Mouse (Mus musculus): ENCODE measurements around the gene Mef2c. TPM values are rescaled to one million over a fixed set of nuclear protein-coding genes. Genes with fewer than 3 reads are reported as not detected.

Gene Mef2c
- polyA plus RNA-seq, 1 experiment, result 14.3 TPM

- Histone ChIP-seq H3K4me3 (ENCODE audit: insufficient read depth, low read depth, low read length) (no peak overlapping the region), H3K27ac (replicated peaks; ENCODE audit: low read depth, low read length) (no peak overlapping the region), H3K4me1 (ENCODE audit: control insufficient read depth, insufficient read depth, insufficient read length, low read length) (no peaks in the 10 kb centered on the region)
Measured at GRCm38 (mm10) chr13:83638735-83639134, 134.9 kb downstream of the Mef2c start.

DNA sequence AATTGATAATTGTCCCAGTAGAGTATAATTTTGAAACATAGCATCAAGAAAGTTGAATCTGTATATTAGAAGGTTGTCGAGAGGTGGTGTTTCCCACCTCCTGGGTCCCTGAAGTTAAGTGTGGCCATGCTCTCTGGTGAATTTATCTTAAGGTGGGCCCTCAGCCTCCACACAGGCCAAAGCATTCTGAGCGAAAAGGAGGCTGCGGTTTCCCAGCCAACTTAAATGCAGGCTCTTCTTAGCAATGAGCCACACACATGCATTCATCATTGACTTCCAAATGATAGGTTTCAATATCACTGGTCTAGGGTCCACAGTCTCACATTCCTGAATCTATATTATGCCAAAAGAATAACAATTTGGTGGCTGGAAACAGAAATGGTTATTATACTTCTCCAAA, 145.2 kb downstream of the Mef2c start:
- Histone ChIP-seq H3K4me1 (ENCODE audit: control insufficient read depth, insufficient read depth, insufficient read length, low read length) (peaks cover 6% of the 10 kb centered on the region), H3K4me3 (ENCODE audit: insufficient read depth, low read depth, low read length) (no peak overlapping the region), H3K27ac (replicated peaks; ENCODE audit: low read depth, low read length) (no peak overlapping the region)

DNA sequence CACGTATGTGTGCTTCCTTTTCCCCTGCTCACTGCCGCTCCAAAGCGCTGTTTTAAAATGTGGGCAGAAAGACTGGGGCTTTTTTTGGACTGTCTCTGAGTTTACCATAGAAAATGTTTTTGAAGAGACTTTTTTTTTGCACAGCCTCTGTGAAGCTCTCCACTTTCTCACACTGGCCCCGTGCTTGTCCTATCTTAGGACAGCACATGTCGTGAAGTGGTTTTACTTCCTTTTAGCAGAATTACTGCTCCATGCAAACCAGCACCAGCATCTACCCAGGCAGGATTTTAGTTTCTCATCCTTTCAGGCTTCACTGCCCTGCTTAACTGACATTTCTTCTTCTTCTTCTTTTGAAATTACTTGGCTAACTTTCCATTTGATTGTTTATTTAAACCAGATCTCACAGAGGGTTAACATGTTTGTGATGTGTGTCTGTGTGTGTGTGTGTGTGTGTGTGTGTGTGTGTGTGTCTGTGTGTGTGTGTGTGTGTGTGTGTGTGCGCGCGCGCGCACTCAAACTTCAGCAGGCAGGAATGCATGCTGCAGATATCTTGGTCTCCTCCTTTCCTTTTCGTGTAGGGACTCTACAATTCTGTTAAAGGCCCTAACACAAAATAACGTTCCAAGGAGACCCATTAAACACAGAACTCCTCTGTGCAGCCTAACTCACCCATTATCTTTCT, 146.1 kb downstream of the Mef2c start:
- Histone ChIP-seq H3K4me3 (ENCODE audit: insufficient read depth, low read depth, low read length) (no peak overlapping the region), H3K27ac (replicated peaks; ENCODE audit: low read depth, low read length) (no peak overlapping the region), H3K4me1 (ENCODE audit: control insufficient read depth, insufficient read depth, insufficient read length, low read length) (peaks cover 6% of the 10 kb centered on the region)

- H3K27ac ChIP-seq (replicated peaks; ENCODE audit: low read depth, low read length), result no peak overlapping the region
- H3K4me1 ChIP-seq (ENCODE audit: control insufficient read depth, insufficient read depth, insufficient read length, low read length), result peaks cover 6% of the 10 kb centered on the region
- H3K4me3 ChIP-seq (ENCODE audit: insufficient read depth, low read depth, low read length), result no peak overlapping the region
Measured at GRCm38 (mm10) chr13:83650807-83651206, 147.0 kb downstream of the Mef2c start.

GRCm38 (mm10) chr13:83651941-83652548, 148.2 kb downstream of the Mef2c start:
- peaks cover 6% of the 10 kb centered on the region for H3K4me1 ChIP-seq (ENCODE audit: control insufficient read depth, insufficient read depth, insufficient read length, low read length)
- no peak overlapping the region for H3K4me3 ChIP-seq (ENCODE audit: insufficient read depth, low read depth, low read length)
- peak overlapping the region; percentile 15 for H3K27ac ChIP-seq (replicated peaks; ENCODE audit: low read depth, low read length)

DNA sequence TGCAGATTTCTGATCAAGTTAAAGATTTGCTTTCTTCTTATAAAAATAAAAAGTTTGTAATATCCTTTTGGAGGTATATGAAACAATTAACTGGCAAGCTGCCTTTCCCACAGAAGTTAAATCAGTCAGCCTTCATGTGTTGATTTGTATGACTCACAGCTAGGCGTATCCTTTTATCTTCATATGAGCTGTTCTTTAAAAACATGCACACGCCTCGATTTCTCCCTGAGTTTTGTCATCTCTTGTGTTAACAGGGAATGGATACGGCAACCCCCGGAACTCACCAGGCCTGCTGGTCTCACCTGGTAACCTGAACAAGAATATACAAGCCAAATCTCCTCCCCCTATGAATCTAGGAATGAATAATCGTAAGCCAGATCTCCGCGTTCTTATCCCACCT, 148.7 kb downstream of the Mef2c start:
- no peak overlapping the region for H3K4me3 ChIP-seq (ENCODE audit: insufficient read depth, low read depth, low read length)
- H3K27ac ChIP-seq (replicated peaks; ENCODE audit: low read depth, low read length), result no peak overlapping the region
- H3K4me1 ChIP-seq (ENCODE audit: control insufficient read depth, insufficient read depth, insufficient read length, low read length), result peaks cover 6% of the 10 kb centered on the region

- H3K4me3 ChIP-seq (ENCODE audit: insufficient read depth, low read depth, low read length), result no peak overlapping the region
- H3K4me1 ChIP-seq (ENCODE audit: control insufficient read depth, insufficient read depth, insufficient read length, low read length), result peaks cover 6% of the 10 kb centered on the region; the same call in 1 of the 2 replicates
- H3K27ac ChIP-seq (replicated peaks; ENCODE audit: low read depth, low read length), result no peak overlapping the region
Measured at GRCm38 (mm10) chr13:83654889-83655769, 151.3 kb downstream of the Mef2c start.

DNA sequence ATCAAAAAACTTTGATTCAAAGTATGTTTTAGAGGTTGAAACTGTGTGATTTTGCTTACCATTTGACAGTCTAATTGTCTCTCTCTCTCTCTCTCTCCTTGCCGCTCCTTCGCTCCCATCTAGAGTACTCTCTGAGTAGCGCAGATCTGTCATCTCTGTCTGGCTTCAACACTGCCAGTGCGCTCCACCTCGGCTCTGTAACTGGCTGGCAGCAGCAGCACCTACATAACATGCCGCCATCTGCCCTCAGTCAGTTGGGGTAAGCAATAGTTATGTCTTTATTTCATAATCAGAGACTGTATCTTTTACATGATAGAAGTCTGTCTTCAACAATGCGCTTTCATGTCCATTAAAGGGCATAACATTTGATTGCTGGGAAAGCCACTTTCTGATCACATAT, 152.3 kb downstream of the Mef2c start:
- H3K27ac ChIP-seq (replicated peaks; ENCODE audit: low read depth, low read length), result no peak overlapping the region
- peaks cover 6% of the 10 kb centered on the region; the same call in 1 of the 2 replicates for H3K4me1 ChIP-seq (ENCODE audit: control insufficient read depth, insufficient read depth, insufficient read length, low read length)
- H3K4me3 ChIP-seq (ENCODE audit: insufficient read depth, low read depth, low read length), result no peak overlapping the region

DNA sequence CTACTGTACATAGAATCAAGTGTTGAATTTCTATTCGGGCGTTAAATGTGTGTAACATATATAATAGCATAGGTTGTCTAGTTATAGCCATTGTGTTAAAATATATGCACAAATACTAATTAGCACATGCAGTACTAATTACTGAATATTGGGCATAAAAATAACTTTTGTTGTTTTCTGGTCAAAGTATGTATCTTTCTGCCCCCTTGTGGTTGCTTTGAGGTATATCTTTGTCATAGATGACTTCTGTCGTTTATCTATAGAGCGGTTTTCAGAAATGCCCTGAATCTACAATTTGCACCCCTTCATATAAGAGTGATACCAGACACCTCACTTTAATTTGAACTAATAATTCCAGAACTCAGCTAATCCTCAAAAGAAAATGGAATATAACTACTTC, 152.9 kb downstream of the Mef2c start:
- Histone ChIP-seq H3K4me1 (ENCODE audit: control insufficient read depth, insufficient read depth, insufficient read length, low read length) (peaks cover 5% of the 10 kb centered on the region; the same call in 1 of the 2 replicates), H3K4me3 (ENCODE audit: insufficient read depth, low read depth, low read length) (no peak overlapping the region), H3K27ac (replicated peaks; ENCODE audit: low read depth, low read length) (no peak overlapping the region)

DNA sequence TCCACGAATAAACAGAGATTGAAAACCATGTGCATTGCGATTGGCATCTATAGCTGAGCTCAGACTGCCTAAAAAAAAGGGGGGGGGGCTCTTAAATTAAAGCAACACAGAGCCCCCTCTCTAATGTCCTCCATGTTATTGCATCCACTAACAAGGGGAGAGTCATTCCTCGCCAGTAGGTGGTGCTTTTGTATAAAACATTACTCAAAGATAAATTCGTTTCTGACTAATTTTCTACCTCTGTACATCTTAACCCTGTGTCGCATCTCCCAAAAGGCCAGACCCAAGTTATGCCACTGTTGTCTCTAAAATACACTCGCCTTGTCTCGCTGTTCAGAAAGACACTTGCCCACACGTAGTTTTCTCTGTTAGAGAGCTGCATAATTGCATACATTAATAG, 156.9 kb downstream of the Mef2c start:
- H3K4me3 ChIP-seq (ENCODE audit: insufficient read depth, low read depth, low read length), result no peak overlapping the region
- no peaks in the 10 kb centered on the region for H3K4me1 ChIP-seq (ENCODE audit: control insufficient read depth, insufficient read depth, insufficient read length, low read length)

GRCm38 (mm10) chr13:83661166-83661565, 157.3 kb downstream of the Mef2c start:
- Histone ChIP-seq H3K4me1 (ENCODE audit: control insufficient read depth, insufficient read depth, insufficient read length, low read length) (no peaks in the 10 kb centered on the region), H3K27ac (replicated peaks; ENCODE audit: low read depth, low read length) (no peak overlapping the region)

More for the DNA sequence above, 156.9 kb downstream of the Mef2c start:
- no peak overlapping the region for H3K27ac ChIP-seq (replicated peaks; ENCODE audit: low read depth, low read length)

DNA sequence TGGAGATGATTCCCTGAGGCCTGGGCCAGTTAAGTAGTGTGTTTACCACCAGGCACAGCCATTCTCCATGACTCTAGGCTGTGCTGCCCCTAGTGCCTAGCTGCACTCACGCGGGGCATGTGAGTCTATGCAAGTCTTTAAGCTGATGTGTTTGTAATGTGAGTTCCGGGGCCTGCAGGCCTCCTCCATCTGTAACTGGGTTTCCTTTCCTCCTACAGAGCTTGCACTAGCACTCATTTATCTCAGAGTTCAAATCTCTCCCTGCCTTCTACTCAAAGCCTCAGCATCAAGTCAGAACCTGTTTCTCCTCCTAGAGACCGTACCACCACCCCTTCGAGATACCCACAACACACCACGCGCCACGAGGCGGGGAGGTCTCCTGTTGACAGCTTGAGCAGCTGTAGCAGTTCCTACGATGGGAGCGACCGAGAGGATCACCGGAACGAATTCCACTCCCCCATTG, 158.3 kb downstream of the Mef2c start:
- no peak overlapping the region for H3K27ac ChIP-seq (replicated peaks; ENCODE audit: low read depth, low read length)
- no peak overlapping the region for H3K4me3 ChIP-seq (ENCODE audit: insufficient read depth, low read depth, low read length)
- no peaks in the 10 kb centered on the region for H3K4me1 ChIP-seq (ENCODE audit: control insufficient read depth, insufficient read depth, insufficient read length, low read length)

More at GRCm38 (mm10) chr13:83661166-83661565, 157.3 kb downstream of the Mef2c start:
- no peak overlapping the region for H3K4me3 ChIP-seq (ENCODE audit: insufficient read depth, low read depth, low read length)

- Histone ChIP-seq H3K4me1 (ENCODE audit: control insufficient read depth, insufficient read depth, insufficient read length, low read length) (no peaks in the 10 kb centered on the region), H3K27ac (replicated peaks; ENCODE audit: low read depth, low read length) (no peak overlapping the region), H3K4me3 (ENCODE audit: insufficient read depth, low read depth, low read length) (no peak overlapping the region)
Measured at GRCm38 (mm10) chr13:83666179-83666578, 162.3 kb downstream of the Mef2c start.

DNA sequence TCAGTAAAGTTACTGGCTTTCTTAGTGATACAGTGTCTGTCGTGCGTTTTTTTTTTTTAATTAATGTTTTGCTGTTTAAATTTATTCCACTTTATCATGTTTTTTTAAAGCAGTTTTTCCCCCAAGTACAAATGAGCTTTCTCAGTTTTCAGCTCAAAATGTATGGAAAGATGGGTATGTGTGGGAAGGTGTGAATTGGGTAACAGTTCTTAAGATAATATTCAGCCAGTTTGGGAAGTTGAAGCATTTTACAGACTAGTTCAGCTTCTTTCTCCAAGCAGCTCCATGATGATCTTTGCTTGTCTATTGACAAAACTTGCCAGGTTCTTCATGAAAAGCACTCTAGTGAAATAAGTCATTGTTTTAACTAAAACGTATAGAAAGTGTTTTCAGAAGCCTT, 163.2 kb downstream of the Mef2c start:
- H3K27ac ChIP-seq (replicated peaks; ENCODE audit: low read depth, low read length), result no peak overlapping the region

DNA sequence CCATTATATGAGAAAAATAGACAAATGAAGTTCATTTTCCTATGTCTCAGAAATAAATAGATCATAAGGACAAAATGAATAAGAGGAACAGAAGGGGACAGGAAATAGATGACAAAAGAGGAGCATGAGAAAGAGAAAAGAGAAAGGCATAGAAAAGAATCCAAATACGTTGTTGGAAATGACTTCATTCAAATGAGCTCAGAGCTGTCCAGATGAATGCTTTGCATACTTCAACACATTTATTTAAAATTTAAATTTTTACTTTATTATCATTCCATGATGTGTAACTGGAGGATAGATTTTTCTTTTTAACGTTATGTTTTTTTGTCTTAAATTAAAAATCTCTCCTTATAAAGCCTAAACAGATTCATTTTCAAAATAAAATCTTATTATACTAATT, 203.8 kb downstream of the Mef2c start:
- Histone ChIP-seq H3K27ac (replicated peaks; ENCODE audit: low read depth, low read length) (no peak overlapping the region), H3K4me3 (ENCODE audit: insufficient read depth, low read depth, low read length) (no peak overlapping the region), H3K4me1 (ENCODE audit: control insufficient read depth, insufficient read depth, insufficient read length, low read length) (no peaks in the 10 kb centered on the region)

More for the DNA sequence above, 163.2 kb downstream of the Mef2c start:
- no peak overlapping the region for H3K4me3 ChIP-seq (ENCODE audit: insufficient read depth, low read depth, low read length)
- no peaks in the 10 kb centered on the region for H3K4me1 ChIP-seq (ENCODE audit: control insufficient read depth, insufficient read depth, insufficient read length, low read length)
